Mouse (Mus musculus) hindbrain, embryonic 12.5 days (tissue): Measurements from ENCODE around the gene Capn1. TPM values are rescaled to one million over a fixed set of nuclear protein-coding genes. Genes with fewer than 3 reads are reported as not detected.

Experiments
- ATAC-seq: fragments of 200-750 bp; cut with Nextera tagmentation; 2 replicates; pipeline ENCODE4 v1.8.0; 2017; ENCODE audit warnings: moderate TSS enrichment; ENCODE audit not compliant: low FRiP score
- H3K27ac ChIP-seq: fragments of 300-500 bp; sonication (generic); 2 replicates; pipeline ENCODE4 v1.5.1; 2016; ENCODE audit warnings: mild to moderate bottlenecking
- H3K27me3 ChIP-seq: fragments of 300-500 bp; sonication (generic); 2 replicates; pipeline ENCODE4 v1.6.1; 2016; ENCODE audit warnings: mild to moderate bottlenecking
- H3K36me3 ChIP-seq: fragments of 300-500 bp; sonication (generic); 2 replicates; pipeline ENCODE4 v1.6.1; 2016; ENCODE audit warnings: mild to moderate bottlenecking
- H3K4me1 ChIP-seq: fragments of 300-500 bp; sonication (generic); 2 replicates; pipeline ENCODE4 v1.6.1; 2016
- H3K4me2 ChIP-seq: fragments of 300-500 bp; sonication (generic); replicated peaks from 2 replicates; pipeline ENCODE4 v1.6.1; 2016; ENCODE audit warnings: mild to moderate bottlenecking
- H3K4me3 ChIP-seq: fragments of 300-500 bp; sonication (generic); 2 replicates; pipeline ENCODE4 v1.5.1; 2016; ENCODE audit warnings: mild to moderate bottlenecking
- H3K9ac ChIP-seq: fragments of 300-500 bp; sonication (generic); 2 replicates; pipeline ENCODE4 v1.6.1; 2016; ENCODE audit warnings: mild to moderate bottlenecking, moderate library complexity
- H3K9me3 ChIP-seq: fragments of 300-500 bp; sonication (generic); replicated peaks from 2 replicates; pipeline ENCODE4 v1.6.1; 2016; ENCODE audit warnings: mild to moderate bottlenecking
- WGBS: fragments of 180-500 bp; shearing (Covaris S2); methylation state at CpG from one replicate; pipeline ENCODE4 v1.1.7; 2016; 5-methylcytosine and 5-hydroxymethylcytosine counted together
- polyA plus RNA-seq: library from polyadenylated mRNA; unstranded; fragments of >200 nt; fragmentation: Nextera tagmentation; extraction: Ambion mirVana; gene quantifications from 2 replicates; pipeline ENCODE4 v1.2.1, GENCODE M21; 2016

Gene Capn1
- polyA plus RNA-seq, 1 experiment from 2014 or later = 5.5 TPM

DNA sequence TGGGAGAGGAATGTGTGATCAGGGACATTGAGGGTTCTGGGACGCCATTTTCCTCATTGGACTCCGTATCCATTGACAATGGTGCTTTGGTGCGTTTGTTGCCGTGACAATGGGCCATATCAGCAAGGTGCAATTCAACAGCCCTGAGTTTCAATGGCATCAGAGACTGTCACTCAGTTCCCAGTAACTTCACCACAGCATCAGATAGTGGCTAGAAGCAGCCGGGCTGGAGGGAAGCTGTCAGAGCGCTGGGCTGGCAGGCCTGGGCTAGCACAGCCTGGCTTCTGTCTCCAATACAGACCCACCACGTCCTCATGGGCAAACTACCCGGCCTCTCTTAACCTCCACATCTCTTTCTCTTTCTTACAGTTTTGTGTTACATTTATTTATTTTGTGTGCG lies 35.2 kb downstream of the Capn1 start:
- Histone ChIP-seq H3K36me3 (no peaks in the 10 kb centered on the region), H3K9ac (no peak overlapping the region), H3K4me3 (no peak overlapping the region), H3K4me1 (no peaks in the 10 kb centered on the region), H3K27ac (no peak overlapping the region), H3K4me2 (no peak overlapping the region), H3K9me3 (no peaks in the 10 kb centered on the region), H3K27me3 (no peaks in the 10 kb centered on the region)
- ATAC-seq = no peak
- 84% methylated on average over 9 of the region's 9 CpGs for WGBS

DNA sequence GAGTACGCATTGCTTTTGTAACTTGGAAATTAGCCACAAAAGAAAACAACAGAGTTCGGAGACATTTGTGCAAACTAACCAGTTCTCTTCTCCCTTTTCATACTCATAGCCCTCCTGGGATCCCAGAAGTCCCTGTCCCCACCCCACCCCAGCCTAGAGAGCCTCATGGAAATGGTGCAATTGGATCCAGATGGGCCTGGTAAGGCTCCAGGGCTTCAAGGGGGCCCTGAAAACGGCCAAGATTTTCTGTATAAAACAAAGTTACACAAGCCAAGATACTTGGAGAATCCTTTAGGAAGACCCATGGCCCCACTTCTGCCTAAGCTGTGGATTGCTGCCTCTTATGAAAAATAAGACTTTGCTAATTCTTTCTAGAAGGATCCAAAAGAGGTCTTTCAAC lies 38.0 kb downstream of the Capn1 start:
- no peaks in the 10 kb centered on the region for H3K36me3 ChIP-seq
- H3K9me3 ChIP-seq = no peaks in the 10 kb centered on the region
- H3K9ac ChIP-seq = no peak overlapping the region
- ATAC-seq = no peak
- H3K4me1 ChIP-seq = no peaks in the 10 kb centered on the region
- no peak overlapping the region for H3K4me2 ChIP-seq
- H3K4me3 ChIP-seq = no peak overlapping the region
- WGBS = 74% methylated on average over 3 of the region's 3 CpGs
- H3K27me3 ChIP-seq = no peaks in the 10 kb centered on the region
- no peak overlapping the region for H3K27ac ChIP-seq

GRCm38 (mm10) chr19:5975676-5976075 lies 40.0 kb downstream of the Capn1 start:
- H3K27me3 ChIP-seq = no peaks in the 10 kb centered on the region
- H3K4me2 ChIP-seq = no peak overlapping the region
- no peaks in the 10 kb centered on the region for H3K4me1 ChIP-seq
- no peak overlapping the region for H3K4me3 ChIP-seq
- no peaks in the 10 kb centered on the region for H3K9me3 ChIP-seq
- 66% methylated on average over 4 of the region's 4 CpGs for WGBS
- H3K9ac ChIP-seq = no peak overlapping the region
- no peak overlapping the region for H3K27ac ChIP-seq
- H3K36me3 ChIP-seq = no peaks in the 10 kb centered on the region
- ATAC-seq = no peak

DNA sequence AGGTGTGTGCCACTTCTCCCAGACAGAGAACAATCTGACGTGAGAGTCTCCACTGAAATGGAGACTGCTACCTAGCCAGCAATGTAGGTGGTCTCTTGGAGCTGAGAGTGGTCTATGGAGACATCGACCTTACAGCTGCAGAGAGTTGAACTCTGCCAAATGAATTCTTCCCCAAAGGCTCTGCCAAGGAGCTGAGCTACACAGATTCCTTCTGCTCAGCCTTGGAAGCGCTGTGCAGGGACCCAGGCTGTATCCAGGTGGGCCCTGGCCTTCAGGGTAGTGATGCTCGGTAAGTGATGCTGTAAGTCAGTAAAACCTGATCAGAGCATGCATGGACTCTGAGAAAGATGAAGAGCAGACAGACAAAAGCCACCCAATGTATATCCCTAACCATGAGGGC lies 40.6 kb downstream of the Capn1 start:
- H3K4me1 ChIP-seq = no peaks in the 10 kb centered on the region
- 78% methylated on average over 4 of the region's 4 CpGs for WGBS

GRCm38 (mm10) chr19:5967664-5968063 lies 48.0 kb downstream of the Capn1 start:
- peaks cover 17% of the 10 kb centered on the region for H3K4me1 ChIP-seq
- H3K9me3 ChIP-seq = no peaks in the 10 kb centered on the region
- H3K27ac ChIP-seq = no peak overlapping the region
- no peak overlapping the region for H3K9ac ChIP-seq
- H3K27me3 ChIP-seq = no peaks in the 10 kb centered on the region
- 89% methylated on average over 10 of the region's 10 CpGs for WGBS
- H3K4me2 ChIP-seq = no peak overlapping the region
- ATAC-seq = no peak
- H3K36me3 ChIP-seq = no peaks in the 10 kb centered on the region
- no peak overlapping the region for H3K4me3 ChIP-seq

More for the DNA sequence above, 40.6 kb downstream of the Capn1 start:
- Histone ChIP-seq H3K9me3 (no peaks in the 10 kb centered on the region), H3K36me3 (no peaks in the 10 kb centered on the region), H3K27me3 (no peaks in the 10 kb centered on the region), H3K4me2 (no peak overlapping the region), H3K9ac (no peak overlapping the region), H3K27ac (no peak overlapping the region), H3K4me3 (no peak overlapping the region)
- no peak for ATAC-seq

DNA sequence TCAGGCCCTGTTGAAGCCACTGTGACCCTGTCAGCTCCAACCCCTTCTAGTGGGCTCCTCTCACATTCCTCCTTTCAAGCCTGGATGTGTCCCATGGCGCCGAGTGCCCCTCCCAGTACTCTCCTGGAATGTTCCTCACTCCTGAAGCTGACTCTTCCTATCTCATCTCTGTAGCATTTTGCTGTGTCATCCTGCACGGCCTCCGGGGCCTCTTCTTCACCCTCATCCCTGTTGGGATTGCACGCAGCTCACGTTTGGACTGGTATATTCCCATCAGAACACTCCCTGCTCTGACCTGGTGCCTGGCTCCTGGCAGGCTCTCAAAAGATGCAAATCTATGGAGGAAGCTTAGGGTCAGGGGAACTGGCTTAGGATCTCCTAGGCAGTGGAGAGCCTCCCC lies 48.9 kb downstream of the Capn1 start:
- H3K36me3 ChIP-seq = no peaks in the 10 kb centered on the region
- no peak for ATAC-seq
- H3K4me1 ChIP-seq = peaks cover 21% of the 10 kb centered on the region
- no peaks in the 10 kb centered on the region for H3K27me3 ChIP-seq
- H3K9ac ChIP-seq = peak overlapping the region; percentile 28; the same call in 1 of the 2 replicates
- H3K4me3 ChIP-seq = no peak overlapping the region
- H3K27ac ChIP-seq = no peak overlapping the region
- no peak overlapping the region for H3K4me2 ChIP-seq
- no peaks in the 10 kb centered on the region for H3K9me3 ChIP-seq
- 65% methylated on average over 6 of the region's 6 CpGs for WGBS

GRCm38 (mm10) chr19:5965910-5966309 lies 49.8 kb downstream of the Capn1 start:
- H3K9me3 ChIP-seq = no peaks in the 10 kb centered on the region
- no peak for ATAC-seq
- WGBS = 90% methylated on average over 2 of the region's 2 CpGs

GRCm38 (mm10) chr19:5965280-5965679 lies 50.4 kb downstream of the Capn1 start:
- Histone ChIP-seq H3K4me2 (no peak overlapping the region), H3K4me1 (peaks cover 21% of the 10 kb centered on the region), H3K9me3 (no peaks in the 10 kb centered on the region), H3K9ac (no peak overlapping the region), H3K27me3 (no peaks in the 10 kb centered on the region), H3K36me3 (no peaks in the 10 kb centered on the region), H3K4me3 (no peak overlapping the region), H3K27ac (no peak overlapping the region)
- WGBS = 18% methylated on average over 4 of the region's 4 CpGs
- peak; percentile 38; the same call in 1 of the 2 replicates for ATAC-seq

More at GRCm38 (mm10) chr19:5965910-5966309, 49.8 kb downstream of the Capn1 start:
- Histone ChIP-seq H3K9ac (no peak overlapping the region), H3K27me3 (no peaks in the 10 kb centered on the region), H3K36me3 (no peaks in the 10 kb centered on the region), H3K4me2 (no peak overlapping the region), H3K4me1 (peaks cover 21% of the 10 kb centered on the region), H3K27ac (no peak overlapping the region), H3K4me3 (no peak overlapping the region)

GRCm38 (mm10) chr19:5964804-5965203 lies 50.9 kb downstream of the Capn1 start:
- H3K36me3 ChIP-seq = no peaks in the 10 kb centered on the region
- H3K4me3 ChIP-seq = peak overlapping the region; percentile 62
- H3K4me1 ChIP-seq = peaks cover 21% of the 10 kb centered on the region
- no peaks in the 10 kb centered on the region for H3K27me3 ChIP-seq
- H3K27ac ChIP-seq = no peak overlapping the region
- 78% methylated on average over 2 of the region's 2 CpGs for WGBS
- no peaks in the 10 kb centered on the region for H3K9me3 ChIP-seq
- H3K4me2 ChIP-seq = peak overlapping the region; percentile 84
- no peak overlapping the region for H3K9ac ChIP-seq
- ATAC-seq = no peak

GRCm38 (mm10) chr19:5963883-5964562 lies 51.7 kb downstream of the Capn1 start, which contains the start of gene Pola2:
TSS of gene Pola2 (minus strand) at chr19:5964202.
- peaks cover 21% of the 10 kb centered on the region for H3K4me1 ChIP-seq
- peak within 1 kb of the TSS; percentile 62 for H3K4me3 ChIP-seq
- peak within 1 kb of the TSS; percentile 84 for H3K4me2 ChIP-seq
- H3K36me3 ChIP-seq = 0 out of 2 replicates have a peak, but pooled peaks cover 1% of the 10 kb centered on the region
- ATAC-seq = peak; percentile 89
- no peaks in the 10 kb centered on the region for H3K27me3 ChIP-seq
- H3K9me3 ChIP-seq = no peaks in the 10 kb centered on the region
- under 1% methylated on average over 50 of the region's 50 CpGs for WGBS
- H3K9ac ChIP-seq = peak within 1 kb of the TSS; percentile 74
- H3K27ac ChIP-seq = peak within 1 kb of the TSS; percentile 60

- Histone ChIP-seq H3K4me2 (peak overlapping the region; percentile 84), H3K36me3 (peaks cover 14% of the 10 kb centered on the region; the same call in 1 of the 2 replicates), H3K9ac (no peak overlapping the region; the same call in 1 of the 2 replicates), H3K4me3 (peak overlapping the region; percentile 62), H3K4me1 (peaks cover 21% of the 10 kb centered on the region), H3K27ac (no peak overlapping the region), H3K9me3 (no peaks in the 10 kb centered on the region), H3K27me3 (no peaks in the 10 kb centered on the region)
- 18% methylated on average over 1 of the region's 1 CpGs for WGBS
- no peak for ATAC-seq
Measured at GRCm38 (mm10) chr19:5962651-5963050, 53.0 kb downstream of the Capn1 start.

GRCm38 (mm10) chr19:5957371-5957770 lies 58.3 kb downstream of the Capn1 start:
- no peaks in the 10 kb centered on the region for H3K9me3 ChIP-seq
- H3K4me2 ChIP-seq = no peak overlapping the region
- 89% methylated on average over 5 of the region's 5 CpGs for WGBS
- no peaks in the 10 kb centered on the region for H3K27me3 ChIP-seq
- no peak overlapping the region for H3K4me3 ChIP-seq
- peaks cover 44% of the 10 kb centered on the region for H3K36me3 ChIP-seq
- H3K9ac ChIP-seq = no peak overlapping the region
- ATAC-seq = no peak
- H3K27ac ChIP-seq = no peak overlapping the region
- H3K4me1 ChIP-seq = peaks cover 6% of the 10 kb centered on the region; the same call in 1 of the 2 replicates

DNA sequence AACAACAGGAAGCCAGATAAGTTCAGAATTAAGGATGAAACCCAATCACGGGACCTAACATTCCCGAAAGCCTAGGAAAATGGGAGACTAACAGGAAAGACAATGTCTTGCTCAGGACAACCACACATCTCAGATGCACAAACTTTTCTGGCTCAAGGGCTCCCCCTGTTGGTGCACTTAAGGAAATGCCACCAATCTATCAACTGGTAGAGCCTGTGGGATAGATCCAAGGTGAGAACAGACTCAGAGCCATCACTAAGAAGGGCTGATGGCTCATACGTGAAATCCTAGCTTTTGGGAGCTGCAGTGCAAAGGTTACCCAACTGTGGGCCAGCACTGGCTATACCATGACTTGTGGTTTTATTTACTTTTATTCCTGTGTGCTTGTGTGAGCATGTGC lies 59.0 kb downstream of the Capn1 start:
- no peak overlapping the region for H3K4me2 ChIP-seq
- no peak overlapping the region for H3K9ac ChIP-seq
- H3K4me1 ChIP-seq = peaks cover 5% of the 10 kb centered on the region; the same call in 1 of the 2 replicates
- peaks cover 50% of the 10 kb centered on the region for H3K36me3 ChIP-seq
- H3K4me3 ChIP-seq = no peak overlapping the region
- ATAC-seq = no peak
- no peaks in the 10 kb centered on the region for H3K9me3 ChIP-seq
- WGBS = 39% methylated on average over 3 of the region's 3 CpGs
- no peak overlapping the region for H3K27ac ChIP-seq
- no peaks in the 10 kb centered on the region for H3K27me3 ChIP-seq
